Mouse (Mus musculus) cerebellum, postnatal 10 days (tissue): ENCODE measurements around the gene Tctex1d2.
"Not testable (repeated sequence)": the region's sequence is repeated elsewhere in the genome, so short reads cannot be mapped to it uniquely, and the experiment has no call there.

Experiments
- DNase-seq, 2 experiments: peaks; one replicate each; pipeline ENCODE4 v3.0.0; 2021; ENCODE audit warnings: mixed read lengths in 2 of 2

The Tctex1d2 gene

GRCm38 (mm10) chr16:32431926-32432325 lies 12.4 kb downstream of the Tctex1d2 start:
- no peak for DNase-seq

- DNase-seq = no peak
These were observed 13.6 kb downstream of the Tctex1d2 start for GRCm38 (mm10) chr16:32433138-32433537.

GRCm38 (mm10) chr16:32434066-32434465 lies 14.6 kb downstream of the Tctex1d2 start:
- DNase-seq = no peak

- no peak for DNase-seq
These were observed 15.2 kb downstream of the Tctex1d2 start for GRCm38 (mm10) chr16:32434691-32435090.

- no peak for DNase-seq
These were observed 17.2 kb downstream of the Tctex1d2 start for GRCm38 (mm10) chr16:32436657-32437056.

GRCm38 (mm10) chr16:32437266-32437665 lies 17.8 kb downstream of the Tctex1d2 start:
- no peak for DNase-seq

- DNase-seq = no peak
These were observed 21.9 kb downstream of the Tctex1d2 start for GRCm38 (mm10) chr16:32441432-32441831.

GRCm38 (mm10) chr16:32444615-32445014 lies 25.1 kb downstream of the Tctex1d2 start:
- DNase-seq = not testable (repeated sequence)

GRCm38 (mm10) chr16:32445558-32445957 lies 26.1 kb downstream of the Tctex1d2 start:
- DNase-seq = no peak

GRCm38 (mm10) chr16:32446563-32447138 lies 27.1 kb downstream of the Tctex1d2 start:
- no peak for DNase-seq

- no peak for DNase-seq
These were observed 30.2 kb downstream of the Tctex1d2 start for GRCm38 (mm10) chr16:32449665-32450064.

GRCm38 (mm10) chr16:32450133-32450532 lies 30.6 kb downstream of the Tctex1d2 start:
- DNase-seq = no peak

GRCm38 (mm10) chr16:32453102-32453501 lies 33.6 kb downstream of the Tctex1d2 start:
- no peak for DNase-seq

GRCm38 (mm10) chr16:32454646-32455045 lies 35.1 kb downstream of the Tctex1d2 start:
- no peak for DNase-seq

- DNase-seq = no peak
These were observed 36.6 kb downstream of the Tctex1d2 start for GRCm38 (mm10) chr16:32456086-32456485.

- no peak for DNase-seq
These were observed 37.3 kb downstream of the Tctex1d2 start for GRCm38 (mm10) chr16:32456761-32457160.

- peak; percentile 79 to 84 for DNase-seq
These were observed 38.3 kb downstream of the Tctex1d2 start for GRCm38 (mm10) chr16:32457589-32458386.

GRCm38 (mm10) chr16:32460518-32460917 lies 41.0 kb downstream of the Tctex1d2 start:
- DNase-seq = peak in 1 of 2 experiments; percentile 14

GRCm38 (mm10) chr16:32461713-32462112 lies 42.2 kb downstream of the Tctex1d2 start:
- no peak for DNase-seq

GRCm38 (mm10) chr16:32462950-32463349 lies 43.4 kb downstream of the Tctex1d2 start:
- no peak for DNase-seq

- DNase-seq = no peak
These were observed 43.9 kb downstream of the Tctex1d2 start for GRCm38 (mm10) chr16:32463426-32463825.

- no peak for DNase-seq
These were observed 45.4 kb downstream of the Tctex1d2 start for GRCm38 (mm10) chr16:32464908-32465307.

- DNase-seq = no peak
These were observed 49.0 kb downstream of the Tctex1d2 start for GRCm38 (mm10) chr16:32468488-32468887.

GRCm38 (mm10) chr16:32469404-32470105 lies 50.1 kb downstream of the Tctex1d2 start:
- no peak for DNase-seq
